Mouse (Mus musculus) cerebellum, postnatal 4 days (tissue): ENCODE data around the gene Tbc1d2b.
A peak's percentile ranks its signal among the peaks of the same experiment; 100 is the strongest.

ENCODE experiments used
- DNase-seq, 2 experiments: peaks; one replicate each; pipeline ENCODE4 v3.0.0; 2022; ENCODE audit warnings: low spot score in 2 of 2, mixed read lengths in 1 of 2

Tbc1d2b gene

GRCm38 (mm10) chr9:90270193-90270943 is at the start of gene Tbc1d2b:
Gene Tbc1d2b, minus strand, starts transcription at chr9:90270804.
- peak; percentile 30 to 66 for DNase-seq

GRCm38 (mm10) chr9:90316300-90316699 is 45.7 kb upstream of the Tbc1d2b start:
- DNase-seq: no peak

- no peak for DNase-seq
Observed at GRCm38 (mm10) chr9:90315662-90316061, 45.1 kb upstream of the Tbc1d2b start.

GRCm38 (mm10) chr9:90304254-90304653 is 33.6 kb upstream of the Tbc1d2b start:
- no peak for DNase-seq

- no peak for DNase-seq
Observed at GRCm38 (mm10) chr9:90303101-90303835, 32.7 kb upstream of the Tbc1d2b start.

- no peak for DNase-seq
Observed at GRCm38 (mm10) chr9:90302670-90303069, 32.1 kb upstream of the Tbc1d2b start.

- no peak for DNase-seq
Observed at GRCm38 (mm10) chr9:90301081-90301688, 30.6 kb upstream of the Tbc1d2b start.

GRCm38 (mm10) chr9:90297637-90298036 is 27.0 kb upstream of the Tbc1d2b start:
- no peak for DNase-seq

- DNase-seq: no peak
Observed at GRCm38 (mm10) chr9:90293641-90294398, 23.2 kb upstream of the Tbc1d2b start.

- no peak for DNase-seq
Observed at GRCm38 (mm10) chr9:90278397-90278796, 7.8 kb upstream of the Tbc1d2b start.

- DNase-seq: no peak
Observed at GRCm38 (mm10) chr9:90277884-90278283, 7.3 kb upstream of the Tbc1d2b start.

GRCm38 (mm10) chr9:90276779-90277178 is 6.2 kb upstream of the Tbc1d2b start:
- no peak for DNase-seq

GRCm38 (mm10) chr9:90275906-90276305 is 5.3 kb upstream of the Tbc1d2b start:
- no peak for DNase-seq

- no peak for DNase-seq
Observed at GRCm38 (mm10) chr9:90275500-90275899, 4.9 kb upstream of the Tbc1d2b start.

- DNase-seq: no peak
Observed at GRCm38 (mm10) chr9:90274516-90274915, 3.9 kb upstream of the Tbc1d2b start.

- DNase-seq: no peak
Observed at GRCm38 (mm10) chr9:90272346-90272745, 1.7 kb upstream of the Tbc1d2b start.

- no peak for DNase-seq
Observed at GRCm38 (mm10) chr9:90271541-90272090, 1.0 kb upstream of the Tbc1d2b start.

- DNase-seq: no peak
Observed at GRCm38 (mm10) chr9:90270944-90271295, 316 bp upstream of the Tbc1d2b start.

GRCm38 (mm10) chr9:90269011-90269681 is 1.5 kb downstream of the Tbc1d2b start:
- peak in 1 of 2 experiments; percentile 30 for DNase-seq

GRCm38 (mm10) chr9:90266926-90267325 is 3.7 kb downstream of the Tbc1d2b start:
- no peak for DNase-seq

GRCm38 (mm10) chr9:90266059-90266458 is 4.5 kb downstream of the Tbc1d2b start:
- DNase-seq: no peak
